In genomic region chr10:44434702-44435181, GRCm38 (mm10) we compare ENCODE assay signal across 10 mouse cellular contexts.
DNase-seq lines count a peak whose midpoint lies in the region; ATAC-seq and TF ChIP-seq lines count a peak whose summit lies in the region.
"Had no signal": no experiment of that assay in that cellular context is flagged by ENCODE, and none has a peak within 500 bp of the region (broad histone marks: within the 10 kb centered on the region; RNA-seq: fewer than 3 reads in every experiment).

No protein-coding gene starts in this region.

- no peak overlapping the region for H3K4me3 ChIP-seq in lung, embryonic 16.5 days (ENCODE audit: low read length)
- H3K4me3 ChIP-seq: heart, embryonic 13.5 days; megakaryocyte, embryonic 14.5 days had no signal

- no peaks in the 10 kb centered on the region for H3K27me3 ChIP-seq in lung, embryonic 16.5 days (ENCODE audit: control insufficient read depth, insufficient read depth, low read depth, low read length)

- DNase-seq in lung, adult 18-20 months, result no peak
- peak; percentile 54 for DNase-seq in brain, embryonic 14.5 days (ENCODE audit: low read depth)
- DNase-seq in left cerebral cortex, postnatal 10 days (ENCODE audit: extremely low spot score in 1 of 2, low spot score in 2 of 2), result peak; percentile 33 to 36
- DNase-seq in cerebellum, adult 11-12 months, result no peak
- no peak for DNase-seq in Muller cell, postnatal 12 days (ENCODE audit: inconsistent ontology term)
- DNase-seq in liver, result no peak
- DNase-seq: adrenal gland, adult 2 months had no signal

- H3K36me3 ChIP-seq in lung, embryonic 16.5 days (ENCODE audit: control insufficient read depth, insufficient read depth, low read length), result no peaks in the 10 kb centered on the region
- H3K36me3 ChIP-seq: heart, embryonic 13.5 days had no signal

- no peak overlapping the region for H3K4me2 ChIP-seq in lung, embryonic 16.5 days (ENCODE audit: low read depth, low read length)
- H3K4me2 ChIP-seq: heart, embryonic 13.5 days had no signal

- H3K9ac ChIP-seq in lung, embryonic 16.5 days (ENCODE audit: low read length), result no peak overlapping the region
- H3K9ac ChIP-seq: heart, embryonic 13.5 days had no signal

- TF ChIP-seq POLR2A in brain, embryonic 14.5 days (IDR thresholded peaks at IDR 0.05; ENCODE audit: borderline replicate concordance, extremely low read depth, insufficient read depth, insufficient read length, poor library complexity, severe bottlenecking), result no peak

- ATAC-seq in lung, embryonic 16.5 days (ENCODE audit: low read depth), result 0 out of 2 replicates have a peak, but pooled peaks have one; percentile 60

- TF ChIP-seq CTCF in brain, embryonic 14.5 days (IDR thresholded peaks at IDR 0.05; ENCODE audit: borderline replicate concordance, extremely low read depth, insufficient read depth, insufficient read length), result no peak

- H3K4me1 ChIP-seq in lung, embryonic 16.5 days (replicated peaks; ENCODE audit: control insufficient read depth, insufficient read depth, low read length), result no peaks in the 10 kb centered on the region; the same call in 1 of the 2 replicates
- H3K4me1 ChIP-seq: heart, embryonic 13.5 days had no signal

- 41% methylated on average over 6 of the region's 6 CpGs for WGBS in lung, embryonic 16.5 days

- intact Hi-C loops in left cerebral cortex, postnatal 10 days (cut with DNase I), result no loop called here

- no peak overlapping the region for H3K27ac ChIP-seq in lung, embryonic 16.5 days (ENCODE audit: low read length)
- H3K27ac ChIP-seq: heart, embryonic 13.5 days had no signal

- H3K9me3 ChIP-seq in lung, embryonic 16.5 days (ENCODE audit: control insufficient read depth, low read length), result no peaks in the 10 kb centered on the region
- H3K9me3 ChIP-seq: heart, embryonic 13.5 days; megakaryocyte, embryonic 14.5 days had no signal

Comparison
In these comparisons a context has a peak if more than half of its experiments do, and no peak if none do; other contexts are left out.
1. DNase-seq: peak in brain, embryonic 14.5 days (single experiment) and left cerebral cortex, postnatal 10 days (2 of 2); none in lung, adult 18-20 months (0 of 2), cerebellum, adult 11-12 months (single experiment), Muller cell, postnatal 12 days (single experiment) and liver (single experiment).